Mouse (Mus musculus) CD4-positive, CD25-positive, alpha-beta regulatory T cell, adult 4 months (primary cell): ENCODE results near the gene Rxrg. TPM values are rescaled to one million over a fixed set of nuclear protein-coding genes. Genes with fewer than 3 reads are reported as not detected.

Experiments used
- ATAC-seq: one replicate; pipeline ENCODE4 v1.8.0; 2017
- polyA plus RNA-seq, 2 experiments: library from polyadenylated mRNA; unstranded; fragments of 100-300 nt; shearing (Covaris generic); gene quantifications; one replicate each; pipeline ENCODE4 v1.2.1; 2017

Gene Rxrg
- polyA plus RNA-seq = not detected

- ATAC-seq = no peak
Observed at GRCm38 (mm10) chr1:167598255-167599081, at the start of gene Rxrg. Rxrg (plus strand) TSS chr1:167598384.

- ATAC-seq = no peak
Observed at GRCm38 (mm10) chr1:167549324-167549723, 48.9 kb upstream of the Rxrg start.

GRCm38 (mm10) chr1:167551601-167552000 is 46.6 kb upstream of the Rxrg start:
- ATAC-seq = no peak

GRCm38 (mm10) chr1:167553959-167554526 is 44.1 kb upstream of the Rxrg start:
- ATAC-seq = no peak

- no peak for ATAC-seq
Observed at GRCm38 (mm10) chr1:167566571-167566970, 31.6 kb upstream of the Rxrg start.

- no peak for ATAC-seq
Observed at GRCm38 (mm10) chr1:167579131-167579530, 19.1 kb upstream of the Rxrg start.

- no peak for ATAC-seq
Observed at GRCm38 (mm10) chr1:167583195-167583594, 15.0 kb upstream of the Rxrg start.

- no peak for ATAC-seq
Observed at GRCm38 (mm10) chr1:167583888-167584287, 14.3 kb upstream of the Rxrg start.

GRCm38 (mm10) chr1:167588747-167589558 is 9.2 kb upstream of the Rxrg start:
- ATAC-seq = no peak

- no peak for ATAC-seq
Observed at GRCm38 (mm10) chr1:167592175-167592574, 6.0 kb upstream of the Rxrg start.

- ATAC-seq = no peak
Observed at GRCm38 (mm10) chr1:167599211-167599735, 1.1 kb downstream of the Rxrg start.

- no peak for ATAC-seq
Observed at GRCm38 (mm10) chr1:167608201-167608741, 10.1 kb downstream of the Rxrg start.

GRCm38 (mm10) chr1:167617131-167617530 is 18.9 kb downstream of the Rxrg start:
- ATAC-seq = no peak

GRCm38 (mm10) chr1:167617995-167618489 is 19.9 kb downstream of the Rxrg start:
- no peak for ATAC-seq

- ATAC-seq = no peak
Observed at GRCm38 (mm10) chr1:167620206-167620795, 22.1 kb downstream of the Rxrg start.

GRCm38 (mm10) chr1:167625098-167625497 is 26.9 kb downstream of the Rxrg start:
- no peak for ATAC-seq

GRCm38 (mm10) chr1:167631765-167632164 is 33.6 kb downstream of the Rxrg start:
- no peak for ATAC-seq

- ATAC-seq = no peak
Observed at GRCm38 (mm10) chr1:167635702-167636101, 37.5 kb downstream of the Rxrg start.

GRCm38 (mm10) chr1:167636948-167637347 is 38.8 kb downstream of the Rxrg start:
- ATAC-seq = no peak

GRCm38 (mm10) chr1:167638053-167638452 is 39.9 kb downstream of the Rxrg start:
- no peak for ATAC-seq

- ATAC-seq = no peak
Observed at GRCm38 (mm10) chr1:167638901-167639300, 40.7 kb downstream of the Rxrg start.

- ATAC-seq = no peak
Observed at GRCm38 (mm10) chr1:167644866-167645537, 46.8 kb downstream of the Rxrg start.
